Mouse (Mus musculus) heart, embryonic 11.5 days (tissue): Measurements from ENCODE around the gene Kcnk5. TPM values are rescaled to one million over a fixed set of nuclear protein-coding genes. Genes with fewer than 3 reads are reported as not detected.

ENCODE experiments used
- ATAC-seq: fragments of 200-750 bp; cut with Nextera tagmentation; replicated peaks from 2 replicates; pipeline ENCODE4 v1.8.0; 2017; ENCODE audit warnings: moderate library complexity; ENCODE audit not compliant: insufficient number of reproducible peaks, low FRiP score, low TSS enrichment
- H3K27ac ChIP-seq: fragments of 300-500 bp; sonication (generic); 2 replicates; pipeline ENCODE4 v1.5.1; 2014; ENCODE audit warnings: mild to moderate bottlenecking, low read depth, low read length
- H3K27me3 ChIP-seq: fragments of 300-500 bp; sonication (generic); 2 replicates; pipeline ENCODE4 v1.6.1; 2014; ENCODE audit warnings: mild to moderate bottlenecking, low read length, mixed read lengths; ENCODE audit not compliant: control insufficient read depth, insufficient read depth
- H3K36me3 ChIP-seq: fragments of 300-500 bp; sonication (generic); 2 replicates; pipeline ENCODE4 v1.6.1; 2014; ENCODE audit warnings: mild to moderate bottlenecking, low read length, moderate library complexity, mixed read lengths; ENCODE audit not compliant: control insufficient read depth, insufficient read depth
- H3K4me1 ChIP-seq: fragments of 300-500 bp; sonication (generic); 2 replicates; pipeline ENCODE4 v1.6.1; 2014; ENCODE audit warnings: low read length; ENCODE audit not compliant: control insufficient read depth, insufficient read depth
- H3K4me2 ChIP-seq: fragments of 300-500 bp; sonication (generic); 2 replicates; pipeline ENCODE4 v1.6.1; 2014; ENCODE audit warnings: mild to moderate bottlenecking, moderate library complexity
- H3K4me3 ChIP-seq: fragments of 300-500 bp; sonication (generic); 2 replicates; pipeline ENCODE4 v1.5.1; 2014; ENCODE audit warnings: low read depth, low read length
- H3K9ac ChIP-seq: fragments of 300-500 bp; sonication (generic); 2 replicates; pipeline ENCODE4 v1.6.1; 2014; ENCODE audit warnings: mild to moderate bottlenecking, low read depth, low read length, moderate library complexity
- H3K9me3 ChIP-seq: fragments of 300-500 bp; sonication (generic); replicated peaks from 2 replicates; pipeline ENCODE4 v1.6.1; 2016; ENCODE audit warnings: low read length; ENCODE audit not compliant: control insufficient read depth
- WGBS: fragments of 180-500 bp; shearing (Covaris S2); extraction: QIAGEN DNeasy Blood & Tissue Kit; methylation state at CpG from one replicate; pipeline ENCODE4 v1.1.7; 2014; ENCODE audit not compliant: insufficient replicate concordance; 5-methylcytosine and 5-hydroxymethylcytosine counted together
- polyA plus RNA-seq: library from polyadenylated mRNA; unstranded; fragments of >200 nt; fragmentation: Nextera tagmentation; extraction: Ambion mirVana; gene quantifications from 2 replicates; pipeline ENCODE4 v1.2.1, GENCODE M21; 2014

The Kcnk5 gene
- polyA plus RNA-seq, 1 experiment from 2014 or later = 2.9 TPM

DNA sequence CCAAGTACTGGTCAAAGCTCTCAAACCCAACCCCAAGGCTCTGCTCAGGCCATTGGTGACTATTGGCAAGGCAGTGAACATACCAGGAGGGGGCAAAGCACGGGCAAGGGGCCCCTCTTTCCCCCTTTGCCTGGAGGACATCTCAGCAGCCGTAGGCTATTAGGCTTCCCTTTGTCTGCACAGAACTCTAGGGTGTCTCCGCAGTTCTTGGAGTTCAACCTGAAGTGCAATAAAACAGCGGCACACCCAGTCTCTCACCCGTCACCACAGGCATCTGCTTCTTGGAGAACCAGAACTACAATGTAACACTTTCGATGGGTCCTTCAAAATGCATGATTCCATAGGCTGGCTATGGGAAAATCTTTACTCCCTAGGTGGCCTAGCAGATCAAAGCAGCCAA, 53.4 kb downstream of the Kcnk5 start:
- no peaks in the 10 kb centered on the region for H3K9me3 ChIP-seq
- H3K27ac ChIP-seq = no peak overlapping the region
- no peaks in the 10 kb centered on the region for H3K36me3 ChIP-seq
- no peak overlapping the region for H3K4me2 ChIP-seq
- 77% methylated on average over 6 of the region's 6 CpGs for WGBS
- H3K4me1 ChIP-seq = no peaks in the 10 kb centered on the region
- no peak overlapping the region for H3K9ac ChIP-seq
- no peak overlapping the region for H3K4me3 ChIP-seq
- H3K27me3 ChIP-seq = no peaks in the 10 kb centered on the region
- ATAC-seq = no peak

DNA sequence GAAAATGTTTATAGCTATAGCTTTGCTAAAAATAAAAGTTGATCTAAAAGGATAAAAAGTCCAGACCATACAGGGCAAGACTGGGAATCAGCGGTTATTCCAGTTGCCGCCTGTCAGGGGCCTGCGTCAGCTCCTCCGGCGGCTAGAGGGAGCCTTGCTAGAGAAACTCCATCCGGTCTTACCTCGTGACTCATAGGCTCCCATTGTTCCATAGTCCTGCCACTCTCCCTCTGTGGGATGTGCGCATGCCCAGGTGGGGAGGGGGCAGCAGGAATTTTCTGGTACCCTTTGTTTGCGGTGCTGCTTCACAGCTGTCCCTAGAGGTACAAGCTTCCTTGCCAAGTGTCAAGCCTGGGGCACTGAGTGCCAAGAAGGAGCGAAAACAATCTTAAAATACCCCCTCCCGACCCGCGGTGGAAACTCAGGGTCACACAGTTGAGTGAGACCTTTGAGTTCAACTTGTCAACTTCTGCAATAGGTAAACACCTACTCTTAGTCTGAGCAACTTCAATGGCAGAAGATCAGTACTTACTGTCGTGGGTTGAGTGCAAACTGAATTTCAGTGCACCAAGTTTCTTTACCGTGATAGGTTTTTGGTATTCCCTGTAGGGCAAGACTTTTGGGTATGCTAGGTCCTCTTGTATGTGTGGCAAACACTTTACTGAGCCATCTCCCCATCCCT, 54.1 kb downstream of the Kcnk5 start:
- Histone ChIP-seq H3K27ac (no peak overlapping the region), H3K36me3 (no peaks in the 10 kb centered on the region), H3K4me3 (no peak overlapping the region), H3K4me2 (no peak overlapping the region), H3K27me3 (no peaks in the 10 kb centered on the region), H3K9me3 (no peaks in the 10 kb centered on the region), H3K9ac (no peak overlapping the region), H3K4me1 (no peaks in the 10 kb centered on the region)
- whole genome bisulfite sequencing = 65% methylated on average over 15 of the region's 15 CpGs
- ATAC-seq = no peak

DNA sequence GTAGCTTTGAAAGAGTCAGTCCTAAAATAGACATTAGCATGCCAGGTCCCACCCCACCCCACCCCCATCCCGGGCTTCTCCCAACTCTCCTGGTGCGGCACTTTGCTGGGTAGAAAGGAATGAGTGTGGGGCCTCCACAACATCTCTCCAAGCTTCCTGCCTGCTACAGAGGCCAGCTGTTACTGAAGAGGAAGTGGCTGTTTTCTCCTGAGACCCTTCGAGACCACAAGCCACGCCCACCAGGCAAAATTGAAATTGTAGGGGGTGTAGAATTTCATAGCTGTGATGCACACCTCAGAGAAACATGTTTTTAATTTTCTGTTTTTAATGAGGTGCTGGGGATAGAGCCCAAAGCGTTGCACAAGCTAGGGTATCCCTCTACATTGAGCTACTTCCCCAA, 60.7 kb downstream of the Kcnk5 start:
- WGBS = 61% methylated on average over 5 of the region's 5 CpGs

DNA sequence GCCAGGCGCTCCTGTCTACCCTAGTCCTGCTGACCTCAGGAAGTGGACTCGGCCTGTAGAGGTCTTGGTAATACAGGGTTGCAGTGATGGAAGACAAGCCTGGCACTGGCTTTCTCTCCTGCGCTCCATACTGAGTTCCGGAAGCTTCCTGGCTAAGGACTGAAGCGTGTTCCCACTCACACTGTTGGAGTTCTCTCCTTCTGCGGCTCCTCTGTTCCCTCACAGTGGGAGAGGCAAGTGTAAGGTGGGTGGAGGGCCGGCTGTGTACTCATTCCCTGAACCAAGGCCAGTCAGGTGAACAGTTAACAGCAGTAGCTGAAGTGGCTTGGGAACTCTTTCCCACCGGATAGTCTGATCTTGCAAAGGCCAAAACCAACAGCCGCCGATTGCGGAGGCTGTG, 61.6 kb downstream of the Kcnk5 start:
- H3K4me2 ChIP-seq = no peak overlapping the region
- H3K4me3 ChIP-seq = no peak overlapping the region
- peaks cover 8% of the 10 kb centered on the region; the same call in 1 of the 2 replicates for H3K4me1 ChIP-seq
- no peak overlapping the region for H3K9ac ChIP-seq
- no peak for ATAC-seq
- 89% methylated on average over 11 of the region's 11 CpGs for WGBS
- no peaks in the 10 kb centered on the region for H3K36me3 ChIP-seq
- H3K9me3 ChIP-seq = no peaks in the 10 kb centered on the region
- H3K27me3 ChIP-seq = no peaks in the 10 kb centered on the region
- H3K27ac ChIP-seq = no peak overlapping the region

More for the DNA sequence above, 60.7 kb downstream of the Kcnk5 start:
- Histone ChIP-seq H3K9me3 (no peaks in the 10 kb centered on the region), H3K4me2 (no peak overlapping the region), H3K27ac (no peak overlapping the region), H3K27me3 (no peaks in the 10 kb centered on the region), H3K9ac (no peak overlapping the region), H3K4me1 (peaks cover 7% of the 10 kb centered on the region; the same call in 1 of the 2 replicates), H3K36me3 (no peaks in the 10 kb centered on the region), H3K4me3 (no peak overlapping the region)
- no peak for ATAC-seq

DNA sequence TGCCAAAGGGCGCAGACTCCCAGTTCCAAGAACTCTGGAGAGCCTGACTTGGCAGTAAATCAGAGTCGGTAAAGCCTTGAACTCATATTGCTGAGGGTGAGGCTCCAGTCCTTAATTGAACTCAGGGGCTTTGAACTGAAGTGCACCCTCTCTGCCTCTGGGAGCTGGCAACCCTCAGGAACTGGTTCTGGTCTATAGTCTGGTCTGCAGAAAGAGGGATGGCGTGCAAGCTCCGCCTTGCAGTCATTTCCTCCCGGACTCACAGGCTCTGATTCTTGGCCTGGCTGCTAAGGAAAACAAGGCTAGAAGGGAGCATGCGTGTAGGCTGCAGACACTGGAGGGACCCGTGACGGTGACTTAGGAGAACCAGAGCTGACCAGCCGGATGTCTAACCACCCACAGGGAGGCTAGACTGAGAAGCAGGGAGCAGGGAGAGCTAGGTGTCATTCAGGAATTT, 65.4 kb downstream of the Kcnk5 start:
- peaks cover 8% of the 10 kb centered on the region; the same call in 1 of the 2 replicates for H3K4me1 ChIP-seq
- whole genome bisulfite sequencing = 49% methylated on average over 9 of the region's 9 CpGs
- H3K9ac ChIP-seq = no peak overlapping the region
- no peaks in the 10 kb centered on the region for H3K27me3 ChIP-seq
- no peak overlapping the region for H3K4me2 ChIP-seq
- ATAC-seq = no peak
- no peak overlapping the region for H3K4me3 ChIP-seq
- H3K9me3 ChIP-seq = no peaks in the 10 kb centered on the region
- H3K36me3 ChIP-seq = no peaks in the 10 kb centered on the region
- no peak overlapping the region for H3K27ac ChIP-seq

DNA sequence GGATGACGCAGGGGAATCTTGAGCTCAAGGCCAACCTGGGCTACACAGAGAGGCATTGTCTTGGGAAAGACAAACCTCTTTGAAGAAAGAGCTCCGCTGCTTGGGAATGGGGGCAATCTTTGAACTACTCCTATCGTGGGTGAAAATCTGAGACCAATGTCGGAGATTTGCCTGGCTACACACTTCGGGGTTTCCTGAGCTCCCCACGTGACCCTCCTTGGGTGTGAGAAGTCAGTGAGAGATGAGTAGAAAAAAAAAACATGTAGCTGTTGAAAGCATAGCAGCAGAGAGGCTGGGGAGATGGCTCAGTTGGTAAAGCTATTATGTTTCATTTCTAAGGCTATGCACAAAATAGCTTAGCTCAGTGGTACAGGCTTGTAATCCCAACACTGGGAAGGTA, 66.7 kb downstream of the Kcnk5 start:
- H3K4me1 ChIP-seq = peaks cover 8% of the 10 kb centered on the region; the same call in 1 of the 2 replicates
- H3K4me3 ChIP-seq = no peak overlapping the region
- ATAC-seq = no peak
- H3K36me3 ChIP-seq = no peaks in the 10 kb centered on the region
- 75% methylated on average over 6 of the region's 6 CpGs for WGBS
- H3K9ac ChIP-seq = no peak overlapping the region
- no peaks in the 10 kb centered on the region for H3K9me3 ChIP-seq
- H3K27ac ChIP-seq = no peak overlapping the region
- no peaks in the 10 kb centered on the region for H3K27me3 ChIP-seq
- H3K4me2 ChIP-seq = no peak overlapping the region

DNA sequence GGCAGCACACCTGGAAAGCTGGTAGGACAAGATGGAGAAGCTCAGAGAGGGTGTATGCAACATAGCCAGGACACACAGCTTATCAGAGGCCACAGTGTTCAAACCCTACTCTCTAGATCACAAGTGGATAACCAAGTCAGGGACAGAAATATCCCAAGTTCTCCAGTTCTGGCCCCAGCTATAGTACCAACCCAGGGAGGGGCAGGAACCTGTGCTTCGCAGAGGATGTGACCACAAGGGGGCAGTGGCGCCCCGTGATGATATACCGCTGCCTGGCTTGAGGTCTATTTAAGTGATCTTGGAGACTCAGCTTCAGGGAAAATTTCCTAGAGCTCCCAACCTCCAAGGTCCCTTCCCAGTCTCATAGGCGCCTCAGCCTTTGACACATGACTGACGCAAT, 67.6 kb downstream of the Kcnk5 start:
- H3K9ac ChIP-seq = no peak overlapping the region
- H3K4me1 ChIP-seq = peaks cover 8% of the 10 kb centered on the region; the same call in 1 of the 2 replicates
- H3K36me3 ChIP-seq = no peaks in the 10 kb centered on the region
- ATAC-seq = no peak
- H3K27ac ChIP-seq = no peak overlapping the region
- H3K4me3 ChIP-seq = no peak overlapping the region
- no peaks in the 10 kb centered on the region for H3K9me3 ChIP-seq
- WGBS = 1% methylated on average over 6 of the region's 6 CpGs
- H3K4me2 ChIP-seq = no peak overlapping the region
- H3K27me3 ChIP-seq = no peaks in the 10 kb centered on the region

DNA sequence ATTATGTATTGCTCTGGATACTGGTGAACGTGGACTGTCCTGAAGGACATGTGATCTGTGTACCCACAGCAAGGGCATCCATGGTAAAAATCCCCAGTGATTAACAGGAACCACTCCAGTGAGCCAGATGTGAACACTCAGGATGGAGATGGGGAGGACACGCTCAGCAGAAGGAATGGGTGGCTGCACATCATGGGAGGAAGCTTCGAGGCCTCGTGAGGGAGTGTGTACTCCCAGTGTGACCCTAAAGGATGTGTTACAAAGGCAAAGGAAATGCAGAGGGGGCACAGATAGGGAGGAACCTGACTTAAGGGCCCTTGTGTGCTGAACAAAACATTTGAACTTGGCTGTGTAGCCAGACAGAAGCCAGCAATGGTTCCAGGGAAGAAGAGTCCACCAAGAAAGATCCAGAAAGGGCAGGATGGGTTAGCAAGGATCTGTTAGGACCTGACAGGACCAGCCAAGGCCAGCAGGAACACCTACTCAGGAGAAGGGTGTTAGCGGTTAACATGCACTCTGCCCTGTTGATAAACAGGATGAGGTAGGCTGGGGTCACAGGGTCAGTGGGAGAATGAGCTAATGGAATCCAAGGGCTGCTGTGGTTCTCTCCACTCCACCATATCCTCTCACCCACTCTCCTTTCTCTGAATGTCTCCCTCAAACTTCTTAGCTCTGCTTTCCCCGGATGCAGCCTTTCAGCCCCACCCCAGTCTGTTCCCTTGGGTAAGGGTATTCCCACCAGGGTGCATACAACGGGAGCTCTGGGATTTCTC, 68.2 kb downstream of the Kcnk5 start:
- Histone ChIP-seq H3K9me3 (no peaks in the 10 kb centered on the region), H3K9ac (no peak overlapping the region), H3K4me2 (no peak overlapping the region), H3K4me3 (no peak overlapping the region), H3K27ac (no peak overlapping the region), H3K27me3 (no peaks in the 10 kb centered on the region), H3K36me3 (no peaks in the 10 kb centered on the region), H3K4me1 (peaks cover 8% of the 10 kb centered on the region; the same call in 1 of the 2 replicates)
- 45% methylated on average over 7 of the region's 7 CpGs for WGBS
- ATAC-seq = no peak
